Mouse (Mus musculus) neural tube, embryonic 11.5 days (tissue): ENCODE results near the gene Ggt7. TPM values are rescaled to one million over a fixed set of nuclear protein-coding genes. Genes with fewer than 3 reads are reported as not detected.

Experiments
- ATAC-seq: fragments of 200-750 bp; cut with Nextera tagmentation; 2 replicates; pipeline ENCODE4 v1.8.0; 2017; ENCODE audit warnings: moderate number of reproducible peaks, mild to moderate bottlenecking, moderate TSS enrichment, moderate library complexity; ENCODE audit not compliant: insufficient read depth, low FRiP score, low TSS enrichment
- DNase-seq: peaks from one replicate; pipeline ENCODE4 v3.0.0-alpha.2; 2015; ENCODE audit warnings: low spot score
- H3K27ac ChIP-seq: fragments of 300-500 bp; sonication (generic); 2 replicates; pipeline ENCODE4 v1.5.1; 2014; ENCODE audit warnings: low read depth, mild to moderate bottlenecking, low read length
- H3K27me3 ChIP-seq: fragments of 300-500 bp; sonication (generic); 2 replicates; pipeline ENCODE4 v1.6.1; 2014; ENCODE audit warnings: mild to moderate bottlenecking, low read length, mixed read lengths; ENCODE audit not compliant: control insufficient read depth, insufficient read depth
- H3K36me3 ChIP-seq: fragments of 300-500 bp; sonication (generic); 2 replicates; pipeline ENCODE4 v1.6.1; 2014; ENCODE audit warnings: mild to moderate bottlenecking, low read length, moderate library complexity, mixed read lengths; ENCODE audit not compliant: control insufficient read depth, insufficient read depth
- H3K4me1 ChIP-seq: fragments of 300-500 bp; sonication (generic); 2 replicates; pipeline ENCODE4 v1.6.1; 2014; ENCODE audit warnings: low read length, mixed read lengths; ENCODE audit not compliant: control insufficient read depth, insufficient read depth
- H3K4me2 ChIP-seq: fragments of 300-500 bp; sonication (generic); 2 replicates; pipeline ENCODE4 v1.6.1; 2014; ENCODE audit warnings: low read depth, mild to moderate bottlenecking, moderate library complexity
- H3K4me3 ChIP-seq: fragments of 300-500 bp; sonication (generic); 2 replicates; pipeline ENCODE4 v1.5.1; 2014; ENCODE audit warnings: low read depth, low read length
- H3K9ac ChIP-seq: fragments of 300-500 bp; sonication (generic); 2 replicates; pipeline ENCODE4 v1.6.1; 2014; ENCODE audit warnings: mild to moderate bottlenecking, low read length
- H3K9me3 ChIP-seq: fragments of 300-500 bp; sonication (generic); 2 replicates; pipeline ENCODE4 v1.6.1; 2016; ENCODE audit warnings: low read length; ENCODE audit not compliant: control insufficient read depth
- whole genome bisulfite sequencing: fragments of 180-500 bp; shearing (Covaris S2); extraction: QIAGEN DNeasy Blood & Tissue Kit; methylation state at CpG from one replicate; pipeline ENCODE4 v1.1.7; 2014; 5-methylcytosine and 5-hydroxymethylcytosine counted together
- polyA plus RNA-seq: library from polyadenylated mRNA; unstranded; fragments of >200 nt; fragmentation: Nextera tagmentation; extraction: Ambion mirVana; gene quantifications from 2 replicates; pipeline ENCODE4 v1.2.1, GENCODE M21; 2014

Ggt7 gene
- 14.4 and 17.1 TPM in 2 replicates for polyA plus RNA-seq

GRCm38 (mm10) chr2:155517455-155518423 is at the start of gene Ggt7, which contains the start of gene Acss2:
Gene Ggt7 (minus strand): TSS chr2:155518237.
Gene Acss2 (plus strand): TSS chr2:155517948.
- Histone ChIP-seq H3K9me3 (no peaks in the 10 kb centered on the region), H3K27ac (0 out of 2 replicates have a peak within 1 kb of the TSS, but pooled peaks have one; percentile 53), H3K4me1 (peaks cover 16% of the 10 kb centered on the region), H3K4me3 (peak within 1 kb of the TSS; percentile 69), H3K9ac (peak within 1 kb of the TSS; percentile 71), H3K36me3 (no peaks in the 10 kb centered on the region), H3K4me2 (peak within 1 kb of the TSS; percentile 81), H3K27me3 (no peaks in the 10 kb centered on the region)
- WGBS = 5% methylated on average over 70 of the region's 70 CpGs
- ATAC-seq = peak; percentile 99
- peak; percentile 99 for DNase-seq

- DNase-seq = no peak
- H3K27ac ChIP-seq = no peak overlapping the region
- no peaks in the 10 kb centered on the region for H3K9me3 ChIP-seq
- H3K9ac ChIP-seq = no peak overlapping the region
- no peaks in the 10 kb centered on the region; the same call in 1 of the 2 replicates for H3K36me3 ChIP-seq
- no peak for ATAC-seq
- 80% methylated on average over 5 of the region's 5 CpGs for WGBS
- H3K4me1 ChIP-seq = no peaks in the 10 kb centered on the region
- H3K27me3 ChIP-seq = no peaks in the 10 kb centered on the region
- no peak overlapping the region for H3K4me2 ChIP-seq
- no peak overlapping the region for H3K4me3 ChIP-seq
Measured at GRCm38 (mm10) chr2:155567751-155568150, 49.7 kb upstream of the Ggt7 start.

GRCm38 (mm10) chr2:155562934-155563333 is 44.9 kb upstream of the Ggt7 start:
- Histone ChIP-seq H3K4me1 (no peaks in the 10 kb centered on the region), H3K36me3 (no peaks in the 10 kb centered on the region; the same call in 1 of the 2 replicates), H3K9ac (no peak overlapping the region), H3K4me3 (no peak overlapping the region), H3K9me3 (no peaks in the 10 kb centered on the region), H3K27ac (no peak overlapping the region), H3K4me2 (no peak overlapping the region), H3K27me3 (no peaks in the 10 kb centered on the region)
- ATAC-seq (no peak), DNase-seq (no peak)
- 81% methylated on average over 4 of the region's 4 CpGs for WGBS

GRCm38 (mm10) chr2:155562209-155562608 is 44.2 kb upstream of the Ggt7 start:
- Histone ChIP-seq H3K9ac (no peak overlapping the region), H3K27ac (no peak overlapping the region), H3K4me1 (no peaks in the 10 kb centered on the region), H3K4me3 (no peak overlapping the region), H3K36me3 (no peaks in the 10 kb centered on the region; the same call in 1 of the 2 replicates), H3K9me3 (no peaks in the 10 kb centered on the region), H3K4me2 (no peak overlapping the region), H3K27me3 (no peaks in the 10 kb centered on the region)
- 55% methylated on average over 1 of the region's 1 CpGs for WGBS
- no peak for DNase-seq
- ATAC-seq = no peak

GRCm38 (mm10) chr2:155554426-155554985 is 36.5 kb upstream of the Ggt7 start:
- H3K27me3 ChIP-seq = no peaks in the 10 kb centered on the region
- no peak overlapping the region for H3K9ac ChIP-seq
- ATAC-seq (no peak), DNase-seq (no peak)
- no peak overlapping the region for H3K27ac ChIP-seq
- no peak overlapping the region for H3K4me2 ChIP-seq
- H3K4me3 ChIP-seq = no peak overlapping the region
- H3K4me1 ChIP-seq = no peaks in the 10 kb centered on the region
- H3K36me3 ChIP-seq = no peaks in the 10 kb centered on the region
- no peaks in the 10 kb centered on the region for H3K9me3 ChIP-seq
- 77% methylated on average over 2 of the region's 2 CpGs for WGBS

- H3K4me3 ChIP-seq = no peak overlapping the region
- H3K36me3 ChIP-seq = no peaks in the 10 kb centered on the region
- H3K9me3 ChIP-seq = no peaks in the 10 kb centered on the region
- H3K4me1 ChIP-seq = no peaks in the 10 kb centered on the region
- H3K4me2 ChIP-seq = no peak overlapping the region
- ATAC-seq (no peak), DNase-seq (no peak)
- no peak overlapping the region for H3K27ac ChIP-seq
- no peak overlapping the region for H3K9ac ChIP-seq
- H3K27me3 ChIP-seq = no peaks in the 10 kb centered on the region
Measured at GRCm38 (mm10) chr2:155552949-155553354, 34.9 kb upstream of the Ggt7 start.

- Histone ChIP-seq H3K4me1 (no peaks in the 10 kb centered on the region), H3K27me3 (no peaks in the 10 kb centered on the region), H3K4me3 (no peak overlapping the region), H3K4me2 (no peak overlapping the region), H3K27ac (no peak overlapping the region), H3K36me3 (no peaks in the 10 kb centered on the region), H3K9ac (no peak overlapping the region), H3K9me3 (no peaks in the 10 kb centered on the region)
- ATAC-seq = no peak
- DNase-seq = no peak
Measured at GRCm38 (mm10) chr2:155552336-155552735, 34.3 kb upstream of the Ggt7 start.

GRCm38 (mm10) chr2:155546955-155547354 is 28.9 kb upstream of the Ggt7 start:
- Histone ChIP-seq H3K4me3 (no peak overlapping the region), H3K27me3 (no peaks in the 10 kb centered on the region), H3K9ac (no peak overlapping the region), H3K36me3 (no peaks in the 10 kb centered on the region), H3K9me3 (no peaks in the 10 kb centered on the region), H3K27ac (no peak overlapping the region), H3K4me1 (no peaks in the 10 kb centered on the region), H3K4me2 (no peak overlapping the region)
- DNase-seq = no peak
- no peak for ATAC-seq
- WGBS = 81% methylated on average over 1 of the region's 1 CpGs
